Mouse (Mus musculus): ENCODE measurements at regions not wholly inside any gene's neighbourhood (a gene's known extent, or its start where the extent isn't known, plus 50 kb on each side); places are given as distances from the start of the nearest gene placed in this dataset.

GRCm38 (mm10) chr16:76110383-76110782 is 88.3 kb upstream of the Samsn1 start:
- TF ChIP-seq UBTF (IDR thresholded peaks at IDR 0.05; ENCODE audit: low read depth, low read length) (no peak), CTCF (conservative IDR thresholded peaks at IDR 0.05 in 1 of 2, IDR thresholded peaks at IDR 0.05 in 1 of 2; ENCODE audit: low read depth in 2 of 2, low read length in 2 of 2) (no peak), POLR2A (IDR thresholded peaks at IDR 0.05; ENCODE audit: low read depth, low read length) (no peak), HCFC1 (IDR thresholded peaks at IDR 0.05; ENCODE audit: low read depth, low read length) (no peak), CHD2 (IDR thresholded peaks at IDR 0.05; ENCODE audit: low read length) (no peak), TCF12 (IDR thresholded peaks at IDR 0.05; ENCODE audit: low read depth, low read length) (no peak), ZMIZ1 (IDR thresholded peaks at IDR 0.05; ENCODE audit: low read depth, low read length) (no peak), USF1 (IDR thresholded peaks at IDR 0.05; ENCODE audit: low read depth, low read length) (no peak), ZC3H11A (IDR thresholded peaks at IDR 0.05; ENCODE audit: low read depth, low read length) (no peak), MAX (IDR thresholded peaks at IDR 0.05; ENCODE audit: low read length) (no peak), KAT2A (IDR thresholded peaks at IDR 0.05; ENCODE audit: insufficient replicate concordance, low read length) (no peak)
